Mouse (Mus musculus) hindbrain, embryonic 10.5 days (tissue): Measurements from ENCODE around the gene Oser1. TPM values are rescaled to one million over a fixed set of nuclear protein-coding genes. Genes with fewer than 3 reads are reported as not detected.
"Not testable (repeated sequence)": the region's sequence is repeated elsewhere in the genome, so short reads cannot be mapped to it uniquely, and the experiment has no call there.

Experiments used
- DNase-seq: peaks from one replicate; pipeline ENCODE4 v3.0.0-alpha.2; 2017; ENCODE audit warnings: low spot score
- H3K27ac ChIP-seq: fragments of 300-500 bp; sonication (generic); 2 replicates; pipeline ENCODE4 v1.5.1; 2016; ENCODE audit warnings: mild to moderate bottlenecking, moderate library complexity
- H3K27me3 ChIP-seq: fragments of 300-500 bp; sonication (generic); 2 replicates; pipeline ENCODE4 v1.6.1; 2016; ENCODE audit warnings: mild to moderate bottlenecking; ENCODE audit not compliant: poor library complexity, insufficient read depth, severe bottlenecking
- H3K36me3 ChIP-seq: fragments of 300-500 bp; sonication (generic); 2 replicates; pipeline ENCODE4 v1.6.1; 2016; ENCODE audit warnings: mild to moderate bottlenecking, moderate library complexity
- H3K4me1 ChIP-seq: fragments of 300-500 bp; sonication (generic); replicated peaks from 2 replicates; pipeline ENCODE4 v1.6.1; 2016; ENCODE audit warnings: mild to moderate bottlenecking
- H3K4me3 ChIP-seq: fragments of 300-500 bp; sonication (generic); 2 replicates; pipeline ENCODE4 v1.5.1; 2016; ENCODE audit warnings: mild to moderate bottlenecking, moderate library complexity
- H3K9me3 ChIP-seq: fragments of 300-500 bp; sonication (generic); 2 replicates; pipeline ENCODE4 v1.6.1; 2016; ENCODE audit warnings: mild to moderate bottlenecking, moderate library complexity
- WGBS: fragments of 180-500 bp; shearing (Covaris S2); methylation state at CpG from one replicate; pipeline ENCODE4 v1.1.7; 2016; 5-methylcytosine and 5-hydroxymethylcytosine counted together
- polyA plus RNA-seq: library from polyadenylated mRNA; unstranded; fragments of >200 nt; fragmentation: Nextera tagmentation; extraction: Ambion mirVana; gene quantifications from 2 replicates; pipeline ENCODE4 v1.2.1, GENCODE M21; 2016

The Oser1 gene
- polyA plus RNA-seq, 1 experiment from 2014 or later = 89.2 TPM

- not testable (repeated sequence) for H3K27ac ChIP-seq, H3K4me3 ChIP-seq, DNase-seq, H3K36me3 ChIP-seq, H3K9me3 ChIP-seq
- Histone ChIP-seq H3K27me3 (peaks cover 16% of the 10 kb centered on the region), H3K4me1 (peaks cover 17% of the 10 kb centered on the region; the same call in 1 of the 2 replicates)
- WGBS = 93% methylated on average over 9 of the region's 9 CpGs
Observed at GRCm38 (mm10) chr2:163461307-163461706, 36.8 kb upstream of the Oser1 start.

- H3K36me3 ChIP-seq = no peaks in the 10 kb centered on the region
- H3K4me3 ChIP-seq = no peak overlapping the region
- no peaks in the 10 kb centered on the region for H3K9me3 ChIP-seq
- peaks cover 16% of the 10 kb centered on the region for H3K27me3 ChIP-seq
- DNase-seq = no peak
- H3K27ac ChIP-seq = no peak overlapping the region
- H3K4me1 ChIP-seq = peaks cover 17% of the 10 kb centered on the region; the same call in 1 of the 2 replicates
- WGBS = 90% methylated on average over 8 of the region's 8 CpGs
Observed at GRCm38 (mm10) chr2:163460622-163461021, 36.1 kb upstream of the Oser1 start.

GRCm38 (mm10) chr2:163459380-163459779 is 34.9 kb upstream of the Oser1 start:
- 45% methylated on average over 10 of the region's 10 CpGs for WGBS
- DNase-seq = no peak
- Histone ChIP-seq H3K4me1 (peaks cover 11% of the 10 kb centered on the region; the same call in 1 of the 2 replicates), H3K27me3 (peaks cover 16% of the 10 kb centered on the region), H3K27ac (no peak overlapping the region), H3K36me3 (peaks cover 5% of the 10 kb centered on the region), H3K9me3 (no peaks in the 10 kb centered on the region), H3K4me3 (no peak overlapping the region)

GRCm38 (mm10) chr2:163458539-163459265 is 34.2 kb upstream of the Oser1 start:
- Histone ChIP-seq H3K9me3 (no peaks in the 10 kb centered on the region), H3K4me3 (no peak overlapping the region), H3K27me3 (peaks cover 16% of the 10 kb centered on the region), H3K4me1 (peaks cover 10% of the 10 kb centered on the region; the same call in 1 of the 2 replicates), H3K36me3 (peaks cover 12% of the 10 kb centered on the region), H3K27ac (no peak overlapping the region)
- WGBS = 57% methylated on average over 27 of the region's 27 CpGs
- no peak for DNase-seq

- Histone ChIP-seq H3K27me3 (peaks cover 5% of the 10 kb centered on the region), H3K9me3 (no peaks in the 10 kb centered on the region), H3K27ac (no peak overlapping the region), H3K4me3 (no peak overlapping the region), H3K4me1 (no peaks in the 10 kb centered on the region), H3K36me3 (peaks cover 26% of the 10 kb centered on the region)
- 90% methylated on average over 13 of the region's 13 CpGs for WGBS
- no peak for DNase-seq
Observed at GRCm38 (mm10) chr2:163453378-163453777, 28.9 kb upstream of the Oser1 start.

- Histone ChIP-seq H3K4me1 (no peaks in the 10 kb centered on the region), H3K27me3 (no peaks in the 10 kb centered on the region), H3K36me3 (peaks cover 26% of the 10 kb centered on the region), H3K4me3 (no peak overlapping the region), H3K27ac (no peak overlapping the region), H3K9me3 (no peaks in the 10 kb centered on the region)
- no peak for DNase-seq
- WGBS = 93% methylated on average over 6 of the region's 6 CpGs
Observed at GRCm38 (mm10) chr2:163452738-163453137, 28.2 kb upstream of the Oser1 start.

GRCm38 (mm10) chr2:163450668-163451295 is 26.3 kb upstream of the Oser1 start:
- DNase-seq = no peak
- H3K27ac ChIP-seq = no peak overlapping the region

GRCm38 (mm10) chr2:163449276-163449675 is 24.8 kb upstream of the Oser1 start:
- no peak for DNase-seq
- 63% methylated on average over 3 of the region's 3 CpGs for WGBS
- no peak overlapping the region for H3K27ac ChIP-seq

More at GRCm38 (mm10) chr2:163450668-163451295, 26.3 kb upstream of the Oser1 start:
- Histone ChIP-seq H3K4me1 (no peaks in the 10 kb centered on the region), H3K36me3 (peaks cover 41% of the 10 kb centered on the region), H3K27me3 (no peaks in the 10 kb centered on the region), H3K9me3 (no peaks in the 10 kb centered on the region), H3K4me3 (no peak overlapping the region)
- whole genome bisulfite sequencing = 83% methylated on average over 6 of the region's 6 CpGs

GRCm38 (mm10) chr2:163447375-163447774 is 22.9 kb upstream of the Oser1 start:
- Histone ChIP-seq H3K27me3 (no peaks in the 10 kb centered on the region), H3K9me3 (no peaks in the 10 kb centered on the region), H3K27ac (no peak overlapping the region), H3K4me1 (0 out of 2 replicates have a peak, but pooled peaks cover 8% of the 10 kb centered on the region), H3K36me3 (peaks cover 24% of the 10 kb centered on the region), H3K4me3 (no peak overlapping the region)
- DNase-seq = no peak
- 86% methylated on average over 12 of the region's 12 CpGs for WGBS

More at GRCm38 (mm10) chr2:163449276-163449675, 24.8 kb upstream of the Oser1 start:
- Histone ChIP-seq H3K4me1 (no peaks in the 10 kb centered on the region), H3K36me3 (peaks cover 35% of the 10 kb centered on the region), H3K27me3 (no peaks in the 10 kb centered on the region), H3K9me3 (no peaks in the 10 kb centered on the region), H3K4me3 (no peak overlapping the region)

- Histone ChIP-seq H3K27me3 (peaks cover 1% of the 10 kb centered on the region), H3K4me3 (no peak overlapping the region), H3K9me3 (no peaks in the 10 kb centered on the region), H3K27ac (no peak overlapping the region), H3K36me3 (peaks cover 15% of the 10 kb centered on the region), H3K4me1 (peaks cover 17% of the 10 kb centered on the region)
- whole genome bisulfite sequencing = 70% methylated on average over 7 of the region's 7 CpGs
- DNase-seq = no peak
Observed at GRCm38 (mm10) chr2:163444017-163444416, 19.5 kb upstream of the Oser1 start.

- Histone ChIP-seq H3K4me3 (no peak overlapping the region), H3K27me3 (peaks cover 6% of the 10 kb centered on the region), H3K27ac (no peak overlapping the region), H3K9me3 (no peaks in the 10 kb centered on the region), H3K4me1 (peaks cover 22% of the 10 kb centered on the region), H3K36me3 (peaks cover 15% of the 10 kb centered on the region)
- DNase-seq = no peak
- 72% methylated on average over 6 of the region's 6 CpGs for WGBS
Observed at GRCm38 (mm10) chr2:163443543-163443942, 19.0 kb upstream of the Oser1 start.

- WGBS = 74% methylated on average over 1 of the region's 1 CpGs
- Histone ChIP-seq H3K27me3 (peaks cover 21% of the 10 kb centered on the region), H3K4me3 (peak overlapping the region; percentile 72), H3K4me1 (peaks cover 32% of the 10 kb centered on the region), H3K36me3 (no peaks in the 10 kb centered on the region), H3K27ac (no peak overlapping the region; the same call in 1 of the 2 replicates), H3K9me3 (no peaks in the 10 kb centered on the region)
- DNase-seq = no peak
Observed at GRCm38 (mm10) chr2:163439488-163439887, 15.0 kb upstream of the Oser1 start.
